Mouse (Mus musculus) right cerebral cortex, postnatal 14 days (tissue): ENCODE measurements around the gene Rnf144a.
A peak's percentile ranks its signal among the peaks of the same experiment; 100 is the strongest.

ENCODE experiments used
- DNase-seq: peaks from one replicate; pipeline ENCODE4 v3.0.0; 2022

Rnf144a gene

GRCm38 (mm10) chr12:26408707-26409106, 6.3 kb downstream of the Rnf144a start:
- DNase-seq, result no peak

- no peak for DNase-seq
Measured at GRCm38 (mm10) chr12:26404781-26405702, 10.0 kb downstream of the Rnf144a start.

- DNase-seq, result no peak
Measured at GRCm38 (mm10) chr12:26403372-26404125, 11.5 kb downstream of the Rnf144a start.

GRCm38 (mm10) chr12:26401696-26402470, 13.2 kb downstream of the Rnf144a start:
- DNase-seq, result no peak

- DNase-seq, result no peak
Measured at GRCm38 (mm10) chr12:26401254-26401653, 13.8 kb downstream of the Rnf144a start.

GRCm38 (mm10) chr12:26400762-26401161, 14.3 kb downstream of the Rnf144a start:
- no peak for DNase-seq

- DNase-seq, result no peak
Measured at GRCm38 (mm10) chr12:26399391-26399790, 15.7 kb downstream of the Rnf144a start.

GRCm38 (mm10) chr12:26398597-26398996, 16.5 kb downstream of the Rnf144a start:
- DNase-seq, result no peak

GRCm38 (mm10) chr12:26394485-26395470, 20.3 kb downstream of the Rnf144a start:
- DNase-seq, result no peak

GRCm38 (mm10) chr12:26393291-26393690, 21.8 kb downstream of the Rnf144a start:
- DNase-seq, result no peak

- no peak for DNase-seq
Measured at GRCm38 (mm10) chr12:26391162-26391561, 23.9 kb downstream of the Rnf144a start.

- no peak for DNase-seq
Measured at GRCm38 (mm10) chr12:26387523-26387922, 27.5 kb downstream of the Rnf144a start.

GRCm38 (mm10) chr12:26386947-26387346, 28.1 kb downstream of the Rnf144a start:
- no peak for DNase-seq

- no peak for DNase-seq
Measured at GRCm38 (mm10) chr12:26386189-26386588, 28.9 kb downstream of the Rnf144a start.

- DNase-seq, result no peak
Measured at GRCm38 (mm10) chr12:26385735-26386134, 29.3 kb downstream of the Rnf144a start.

- DNase-seq, result no peak
Measured at GRCm38 (mm10) chr12:26381730-26382129, 33.3 kb downstream of the Rnf144a start.

GRCm38 (mm10) chr12:26379797-26380196, 35.3 kb downstream of the Rnf144a start:
- DNase-seq, result no peak

- DNase-seq, result peak; percentile 46
Measured at GRCm38 (mm10) chr12:26377691-26378090, 37.4 kb downstream of the Rnf144a start.

GRCm38 (mm10) chr12:26376541-26377323, 38.3 kb downstream of the Rnf144a start:
- no peak for DNase-seq

- no peak for DNase-seq
Measured at GRCm38 (mm10) chr12:26373721-26374120, 41.3 kb downstream of the Rnf144a start.

GRCm38 (mm10) chr12:26370004-26370403, 45.0 kb downstream of the Rnf144a start:
- DNase-seq, result peak; percentile 43
